Mouse (Mus musculus): ENCODE data around the gene Igf2r. TPM values are rescaled to one million over a fixed set of nuclear protein-coding genes. Genes with fewer than 3 reads are reported as not detected.

The Igf2r gene
- polyA plus RNA-seq, 1 experiment, result 27.5 TPM

GRCm38 (mm10) chr17:12799368-12800275 is 30.2 kb upstream of the Igf2r start:
- Histone ChIP-seq H3K4me3 (replicated peaks; ENCODE audit: extremely low read depth, low read depth, low read length) (no peak overlapping the region), H3K4me1 (ENCODE audit: control insufficient read depth, insufficient read depth, low read length) (no peaks in the 10 kb centered on the region; the same call in 1 of the 2 replicates)
- TF ChIP-seq CTCF (IDR thresholded peaks at IDR 0.05; ENCODE audit: insufficient read depth, low read length) (no peak), POLR2A (IDR thresholded peaks at IDR 0.05; ENCODE audit: borderline replicate concordance, extremely low read depth, low read depth, low read length) (no peak)
- no peak for DNase-seq
- 69% methylated on average over 12 of the region's 12 CpGs for WGBS

GRCm38 (mm10) chr17:12798571-12798970 is 29.1 kb upstream of the Igf2r start:
- no peak for TF ChIP-seq POLR2A (IDR thresholded peaks at IDR 0.05; ENCODE audit: borderline replicate concordance, extremely low read depth, low read depth, low read length)
- TF ChIP-seq CTCF (IDR thresholded peaks at IDR 0.05; ENCODE audit: insufficient read depth, low read length), result no peak
- peaks cover 9% of the 10 kb centered on the region for H3K4me1 ChIP-seq (ENCODE audit: control insufficient read depth, insufficient read depth, low read length)
- no peak overlapping the region for H3K4me3 ChIP-seq (replicated peaks; ENCODE audit: extremely low read depth, low read depth, low read length)
- WGBS, result 79% methylated on average over 3 of the region's 3 CpGs
- no peak for DNase-seq

- Histone ChIP-seq H3K4me3 (replicated peaks; ENCODE audit: extremely low read depth, low read depth, low read length) (no peak overlapping the region), H3K4me1 (ENCODE audit: control insufficient read depth, insufficient read depth, low read length) (peaks cover 14% of the 10 kb centered on the region)
- WGBS, result 68% methylated on average over 3 of the region's 3 CpGs
- no peak for DNase-seq
- TF ChIP-seq POLR2A (IDR thresholded peaks at IDR 0.05; ENCODE audit: borderline replicate concordance, extremely low read depth, low read depth, low read length), result no peak
- no peak for TF ChIP-seq CTCF (IDR thresholded peaks at IDR 0.05; ENCODE audit: insufficient read depth, low read length)
These were observed 28.1 kb upstream of the Igf2r start for GRCm38 (mm10) chr17:12797427-12798029.

- no peak for TF ChIP-seq POLR2A (IDR thresholded peaks at IDR 0.05; ENCODE audit: borderline replicate concordance, extremely low read depth, low read depth, low read length)
- TF ChIP-seq CTCF (IDR thresholded peaks at IDR 0.05; ENCODE audit: insufficient read depth, low read length), result no peak
- Histone ChIP-seq H3K4me1 (ENCODE audit: control insufficient read depth, insufficient read depth, low read length) (peaks cover 20% of the 10 kb centered on the region), H3K4me3 (replicated peaks; ENCODE audit: extremely low read depth, low read depth, low read length) (no peak overlapping the region)
- no peak for DNase-seq
- WGBS, result 71% methylated on average over 3 of the region's 3 CpGs
These were observed 27.2 kb upstream of the Igf2r start for GRCm38 (mm10) chr17:12796633-12797032.

GRCm38 (mm10) chr17:12793660-12794406 is 24.4 kb upstream of the Igf2r start:
- WGBS, result 7% methylated on average over 8 of the region's 8 CpGs
- no peak for TF ChIP-seq POLR2A (IDR thresholded peaks at IDR 0.05; ENCODE audit: borderline replicate concordance, extremely low read depth, low read depth, low read length)
- TF ChIP-seq CTCF (IDR thresholded peaks at IDR 0.05; ENCODE audit: insufficient read depth, low read length), result no peak
- H3K4me1 ChIP-seq (ENCODE audit: control insufficient read depth, insufficient read depth, low read length), result peaks cover 37% of the 10 kb centered on the region
- no peak overlapping the region for H3K4me3 ChIP-seq (replicated peaks; ENCODE audit: extremely low read depth, low read depth, low read length)
- DNase-seq, result peak; percentile 58

- DNase-seq, result peak; percentile 82
- 23% methylated on average over 11 of the region's 11 CpGs for WGBS
- Histone ChIP-seq H3K4me3 (replicated peaks; ENCODE audit: extremely low read depth, low read depth, low read length) (no peak overlapping the region), H3K4me1 (ENCODE audit: control insufficient read depth, insufficient read depth, low read length) (peaks cover 37% of the 10 kb centered on the region)
- TF ChIP-seq POLR2A (IDR thresholded peaks at IDR 0.05; ENCODE audit: borderline replicate concordance, extremely low read depth, low read depth, low read length) (peak; percentile 16; the same call in 1 of the 2 replicates), CTCF (IDR thresholded peaks at IDR 0.05; ENCODE audit: insufficient read depth, low read length) (no peak)
These were observed 23.1 kb upstream of the Igf2r start for GRCm38 (mm10) chr17:12792422-12793206.

- DNase-seq, result no peak
- Histone ChIP-seq H3K4me3 (replicated peaks; ENCODE audit: extremely low read depth, low read depth, low read length) (no peak overlapping the region), H3K4me1 (ENCODE audit: control insufficient read depth, insufficient read depth, low read length) (peaks cover 37% of the 10 kb centered on the region)
- 21% methylated on average over 4 of the region's 4 CpGs for WGBS
- TF ChIP-seq CTCF (IDR thresholded peaks at IDR 0.05; ENCODE audit: insufficient read depth, low read length) (no peak), POLR2A (IDR thresholded peaks at IDR 0.05; ENCODE audit: borderline replicate concordance, extremely low read depth, low read depth, low read length) (no peak)
These were observed 22.0 kb upstream of the Igf2r start for GRCm38 (mm10) chr17:12791420-12791819.

- peaks cover 37% of the 10 kb centered on the region for H3K4me1 ChIP-seq (ENCODE audit: control insufficient read depth, insufficient read depth, low read length)
- 49% methylated on average over 5 of the region's 5 CpGs for WGBS
- TF ChIP-seq CTCF (IDR thresholded peaks at IDR 0.05; ENCODE audit: insufficient read depth, low read length), result no peak
- no peak for TF ChIP-seq POLR2A (IDR thresholded peaks at IDR 0.05; ENCODE audit: borderline replicate concordance, extremely low read depth, low read depth, low read length)
- no peak overlapping the region for H3K4me3 ChIP-seq (replicated peaks; ENCODE audit: extremely low read depth, low read depth, low read length)
- DNase-seq, result no peak
These were observed 21.6 kb upstream of the Igf2r start for GRCm38 (mm10) chr17:12791079-12791406.
